16 mouse cellular contexts compared by ENCODE assay signal in the genomic region with DNA sequence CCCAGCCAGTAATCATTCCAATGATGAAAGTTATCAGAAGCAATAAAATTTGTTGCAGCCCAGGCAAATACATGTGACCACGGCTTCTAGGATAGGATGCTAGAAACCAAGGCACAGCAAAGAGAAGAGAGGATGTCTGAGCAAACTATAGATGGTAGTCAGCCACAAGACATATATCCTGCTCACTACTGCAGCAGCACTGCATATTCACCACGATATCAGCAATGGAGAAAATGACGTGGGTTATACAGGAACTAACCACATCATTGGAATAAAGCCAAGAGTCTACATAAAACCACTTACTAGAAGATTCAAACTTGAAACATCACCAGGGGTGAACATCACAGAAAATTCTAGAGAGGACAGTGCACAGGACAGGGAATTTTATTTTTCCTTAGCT.
"Had no signal": no experiment of that assay in that cellular context is flagged by ENCODE, and none has a peak within 500 bp of the region (broad histone marks: within the 10 kb centered on the region; RNA-seq: fewer than 3 reads in every experiment).

No protein-coding gene starts in this region.

- H3K9me3 ChIP-seq: limb, embryonic 10.5 days; liver, embryonic 12.5 days; megakaryocyte, embryonic 14.5 days; midbrain, embryonic 12.5 days; neural tube, embryonic 15.5 days; stomach, embryonic 15.5 days had no signal

- DNase-seq: kidney, adult 18-20 months; kidney, postnatal 10 days; kidney, postnatal 4 days; lung, embryonic 14.5 days; lung, postnatal 10 days; lung, postnatal 4 days; right cerebral cortex, adult 18-20 months; right cerebral cortex, postnatal 4 days; thymus, postnatal 4 days had no signal

- H3K36me3 ChIP-seq: limb, embryonic 10.5 days; liver, embryonic 12.5 days; midbrain, embryonic 12.5 days; neural tube, embryonic 15.5 days; stomach, embryonic 15.5 days had no signal

- H3K4me2 ChIP-seq: liver, embryonic 12.5 days; lung, embryonic 14.5 days; midbrain, embryonic 12.5 days; neural tube, embryonic 15.5 days; stomach, embryonic 15.5 days had no signal

- H3K27ac ChIP-seq: layer of hippocampus, adult 2 months; limb, embryonic 10.5 days; liver, embryonic 12.5 days; midbrain, embryonic 12.5 days; neural tube, embryonic 15.5 days; stomach, embryonic 15.5 days had no signal

- H3K27me3 ChIP-seq: liver, embryonic 12.5 days; midbrain, embryonic 12.5 days; neural tube, embryonic 15.5 days; stomach, embryonic 15.5 days had no signal

- H3K9ac ChIP-seq: liver, embryonic 12.5 days; lung, embryonic 14.5 days; midbrain, embryonic 12.5 days; neural tube, embryonic 15.5 days; stomach, embryonic 15.5 days had no signal

- H3K4me1 ChIP-seq: limb, embryonic 10.5 days; megakaryocyte, embryonic 14.5 days; midbrain, embryonic 12.5 days; neural tube, embryonic 15.5 days; stomach, embryonic 15.5 days had no signal

- H3K4me3 ChIP-seq: layer of hippocampus, adult 2 months; limb, embryonic 10.5 days; liver, embryonic 12.5 days; megakaryocyte, embryonic 14.5 days; midbrain, embryonic 12.5 days; neural tube, embryonic 15.5 days; stomach, embryonic 15.5 days had no signal

- ATAC-seq: liver, embryonic 12.5 days had no signal
